Mouse (Mus musculus) cerebellum, adult 2 months (tissue): ENCODE data around the gene Gm10096. TPM values are rescaled to one million over a fixed set of nuclear protein-coding genes. Genes with fewer than 3 reads are reported as not detected.
"Not testable (repeated sequence)": the region's sequence is repeated elsewhere in the genome, so short reads cannot be mapped to it uniquely, and the experiment has no call there.

ENCODE experiments used
- DNase-seq, 2 experiments: peaks; one replicate each; pipeline ENCODE4 v3.0.0; 2021
- H3K27ac ChIP-seq: fragments of 200-500 bp; 2 replicates; pipeline ENCODE4 v1.5.1; 2012; ENCODE audit warnings: low read length, control low read depth, inconsistent platforms; ENCODE audit not compliant: insufficient read depth
- H3K27me3 ChIP-seq: fragments of 200-500 bp; 2 replicates; pipeline ENCODE4 v1.6.1; 2012; ENCODE audit warnings: inconsistent platforms, mild to moderate bottlenecking, low read length, moderate library complexity; ENCODE audit not compliant: control insufficient read depth, insufficient read depth
- H3K4me1 ChIP-seq: fragments of 200-500 bp; 2 replicates; pipeline ENCODE4 v1.6.1; 2011; ENCODE audit warnings: low read length; ENCODE audit not compliant: control insufficient read depth, insufficient read depth
- H3K4me3 ChIP-seq: fragments of 200-500 bp; replicated peaks from 2 replicates; pipeline ENCODE3; 2011; ENCODE audit warnings: mild to moderate bottlenecking, low read depth, low read length, control low read depth; ENCODE audit not compliant: insufficient read depth
- WGBS: fragments of 180-500 bp; shearing (Covaris S2); methylation state at CpG from one replicate; pipeline ENCODE4 v1.1.7; 2018; 5-methylcytosine and 5-hydroxymethylcytosine counted together
- polyA plus RNA-seq: library from polyadenylated mRNA; depleted of rRNA; stranded (reverse); fragments of >200 nt; gene quantifications from 2 replicates; pipeline ENCODE4 v1.2.3, GENCODE M21; 2012; rRNA removed

Gene Gm10096
- polyA plus RNA-seq: not detected in 2 replicates

DNA sequence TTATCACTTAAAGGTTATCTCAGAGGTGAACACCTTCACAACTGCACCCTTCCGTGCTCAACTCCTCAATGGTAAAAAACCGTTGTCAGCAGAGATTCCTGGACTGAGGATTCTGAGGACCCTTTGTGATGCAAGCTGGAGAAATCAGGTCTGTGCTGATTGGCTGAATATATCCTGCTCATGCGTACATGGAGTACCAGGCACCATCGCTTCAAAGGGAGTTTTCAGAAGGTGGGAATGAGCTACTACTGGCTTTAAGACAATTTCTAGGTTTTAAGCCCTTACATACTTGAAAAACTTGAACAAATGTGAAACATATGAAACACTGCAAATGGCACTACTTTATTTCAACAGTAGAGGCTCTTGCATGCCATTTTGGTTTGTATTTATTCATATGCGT, at the start of gene Gm10096:
TSS of gene Gm10096 (minus strand) at position 101 of the 400 bp plus-strand sequence.
- H3K27me3 ChIP-seq, H3K4me1 ChIP-seq, DNase-seq, H3K27ac ChIP-seq, H3K4me3 ChIP-seq: not testable (repeated sequence)
- no CpG with 5 or more reads among the region's 5 CpGs for WGBS
